Comparison of ENCODE assay signal across 15 mouse cellular contexts in genomic region chr8:11097813-11098212, GRCm38 (mm10).
DNase-seq lines count a peak whose midpoint lies in the region; ATAC-seq lines count a peak whose summit lies in the region.
"Had no signal": no experiment of that assay in that cellular context is flagged by ENCODE, and none has a peak within 500 bp of the region (broad histone marks: within the 10 kb centered on the region; RNA-seq: fewer than 3 reads in every experiment).

No protein-coding gene starts in this region.

- H3K4me2 ChIP-seq in heart, embryonic 12.5 days: no peak overlapping the region
- H3K4me2 ChIP-seq: midbrain, embryonic 11.5 days; neural tube, embryonic 15.5 days had no signal

- H3K4me1 ChIP-seq in heart, embryonic 10.5 days: peaks cover 7% of the 10 kb centered on the region; the same call in 1 of the 2 replicates
- H3K4me1 ChIP-seq in heart, embryonic 12.5 days (replicated peaks): peaks cover 10% of the 10 kb centered on the region
- peaks cover 31% of the 10 kb centered on the region for H3K4me1 ChIP-seq in embryonic facial prominence, embryonic 10.5 days

- H3K9me3 ChIP-seq in heart, embryonic 10.5 days: no peaks in the 10 kb centered on the region
- no peaks in the 10 kb centered on the region for H3K9me3 ChIP-seq in heart, embryonic 12.5 days (replicated peaks)
- H3K9me3 ChIP-seq in embryonic facial prominence, embryonic 10.5 days: no peaks in the 10 kb centered on the region
- H3K9me3 ChIP-seq: neural tube, embryonic 15.5 days had no signal

- 0 out of 2 replicates have a peak, but pooled peaks cover 9% of the 10 kb centered on the region for H3K27me3 ChIP-seq in heart, embryonic 10.5 days (ENCODE audit: insufficient read depth, poor library complexity, severe bottlenecking)
- H3K27me3 ChIP-seq in heart, embryonic 12.5 days (replicated peaks): no peaks in the 10 kb centered on the region
- 0 out of 2 replicates have a peak, but pooled peaks cover 5% of the 10 kb centered on the region for H3K27me3 ChIP-seq in embryonic facial prominence, embryonic 10.5 days (replicated peaks; ENCODE audit: low read depth, poor library complexity, severe bottlenecking)
- H3K27me3 ChIP-seq: neural tube, embryonic 15.5 days had no signal

- no peaks in the 10 kb centered on the region for H3K36me3 ChIP-seq in heart, embryonic 10.5 days
- no peaks in the 10 kb centered on the region for H3K36me3 ChIP-seq in heart, embryonic 12.5 days
- H3K36me3 ChIP-seq in embryonic facial prominence, embryonic 10.5 days (replicated peaks): no peaks in the 10 kb centered on the region
- H3K36me3 ChIP-seq: neural tube, embryonic 15.5 days had no signal

- 71% methylated on average over 3 of the region's 3 CpGs for WGBS in heart, embryonic 10.5 days
- WGBS in heart, embryonic 12.5 days: 67% methylated on average over 3 of the region's 3 CpGs
- whole genome bisulfite sequencing in embryonic facial prominence, embryonic 10.5 days: 73% methylated on average over 3 of the region's 3 CpGs

- no peak overlapping the region for H3K9ac ChIP-seq in heart, embryonic 12.5 days
- H3K9ac ChIP-seq: liver, embryonic 14.5 days; neural tube, embryonic 15.5 days had no signal

- no peak overlapping the region for H3K4me3 ChIP-seq in heart, embryonic 10.5 days
- H3K4me3 ChIP-seq in heart, embryonic 12.5 days: no peak overlapping the region
- H3K4me3 ChIP-seq in embryonic facial prominence, embryonic 10.5 days: no peak overlapping the region
- H3K4me3 ChIP-seq: erythroblast, embryonic 14.5 days; neural tube, embryonic 15.5 days had no signal

- DNase-seq in heart, embryonic 10.5 days (ENCODE audit: low spot score): no peak
- no peak for DNase-seq in embryonic facial prominence, embryonic 10.5 days (ENCODE audit: low spot score)
- no peak for DNase-seq in gastrocnemius, postnatal 25 days
- no peak for DNase-seq in layer of hippocampus, adult 11-12 months (ENCODE audit: low spot score)
- DNase-seq: right cerebral cortex, postnatal 4 days; thymus, postnatal 4 days had no signal

- peak overlapping the region; percentile 33; the same call in 1 of the 2 replicates for H3K27ac ChIP-seq in heart, embryonic 10.5 days
- H3K27ac ChIP-seq in heart, embryonic 12.5 days (ENCODE audit: poor library complexity, severe bottlenecking): no peak overlapping the region
- peak overlapping the region; percentile 72; the same call in 1 of the 2 replicates for H3K27ac ChIP-seq in embryonic facial prominence, embryonic 10.5 days (replicated peaks)
- H3K27ac ChIP-seq: hindbrain, postnatal 0 days; liver, embryonic 14.5 days; neural tube, embryonic 15.5 days had no signal

- ATAC-seq in heart, embryonic 12.5 days (ENCODE audit: insufficient number of reproducible peaks, low FRiP score): no peak
- ATAC-seq in hematopoietic stem cell, adult 5-6 weeks (replicated peaks in 1 of 2; ENCODE audit: insufficient read depth in 1 of 2, low FRiP score in 2 of 2, low TSS enrichment in 1 of 2, low read depth in 1 of 2, poor library complexity in 2 of 2, severe bottlenecking in 2 of 2): peak; percentile 65 to 68
- peak; percentile 32; the same call in 1 of the 2 replicates for ATAC-seq in megakaryocyte progenitor cell, adult 5-6 weeks (replicated peaks; ENCODE audit: poor library complexity)
- ATAC-seq: forebrain, embryonic 14.5 days had no signal
